Mouse (Mus musculus) adrenal gland, postnatal 36 days (tissue): Measurements from ENCODE around the gene Rtel1. TPM values are rescaled to one million over a fixed set of nuclear protein-coding genes. Genes with fewer than 3 reads are reported as not detected.

ENCODE experiments used
- DNase-seq, 2 experiments: peaks; one replicate each; pipeline ENCODE4 v3.0.0; 2021; ENCODE audit warnings: mixed read lengths in 1 of 2
- total RNA-seq, 2 experiments: library from RNA; stranded (reverse); gene quantifications; 2 replicates each; pipeline ENCODE4 v1.2.3; 2021

The Rtel1 gene
- total RNA-seq, 2 experiments from 2014 or later = 26.5 to 32.1 TPM

GRCm38 (mm10) chr2:181322136-181322535 lies 2.6 kb downstream of the Rtel1 start:
- no peak for DNase-seq

- peak in 1 of 2 experiments; percentile 16 for DNase-seq
Observed at GRCm38 (mm10) chr2:181326098-181326497, 6.6 kb downstream of the Rtel1 start.

DNA sequence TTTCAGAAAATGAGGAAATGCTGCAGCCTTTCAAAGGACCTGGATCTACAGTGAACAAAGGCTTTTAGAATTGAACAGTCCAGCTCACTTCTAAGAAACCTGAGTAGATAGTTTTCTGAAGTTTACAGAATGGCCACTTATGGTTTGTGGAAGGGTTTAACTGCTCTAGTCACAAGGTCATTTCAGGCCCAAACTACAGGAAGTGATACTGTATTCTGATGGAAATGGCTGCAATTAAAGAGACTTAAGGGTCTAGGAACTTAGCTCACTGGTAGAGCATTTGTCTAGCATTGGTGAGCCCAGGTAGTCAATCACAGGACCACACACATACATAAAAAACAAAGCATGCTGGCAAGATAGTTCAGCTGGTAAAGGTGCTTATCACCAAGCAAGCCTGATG lies 13.0 kb downstream of the Rtel1 start:
- no peak for DNase-seq

DNA sequence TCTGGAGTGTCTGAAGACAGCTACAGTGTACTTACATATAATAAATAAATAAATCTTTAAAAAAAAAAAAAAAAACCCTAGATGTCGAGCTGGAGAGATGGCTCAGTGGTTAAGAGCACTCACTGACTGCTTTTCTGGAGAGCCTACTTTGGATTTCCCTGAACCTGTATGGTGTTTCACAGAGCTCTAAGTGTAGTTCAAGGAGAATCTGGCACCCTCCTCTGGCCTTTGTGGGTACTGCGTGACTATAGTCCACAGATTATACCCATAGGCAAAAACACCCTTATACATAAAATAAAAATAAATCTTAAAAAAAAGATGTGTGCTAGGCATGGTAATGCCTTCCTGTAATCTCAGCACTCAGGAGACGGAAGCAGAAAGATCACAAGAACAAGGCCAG lies 14.5 kb downstream of the Rtel1 start:
- DNase-seq = peak; percentile 68 to 73

DNA sequence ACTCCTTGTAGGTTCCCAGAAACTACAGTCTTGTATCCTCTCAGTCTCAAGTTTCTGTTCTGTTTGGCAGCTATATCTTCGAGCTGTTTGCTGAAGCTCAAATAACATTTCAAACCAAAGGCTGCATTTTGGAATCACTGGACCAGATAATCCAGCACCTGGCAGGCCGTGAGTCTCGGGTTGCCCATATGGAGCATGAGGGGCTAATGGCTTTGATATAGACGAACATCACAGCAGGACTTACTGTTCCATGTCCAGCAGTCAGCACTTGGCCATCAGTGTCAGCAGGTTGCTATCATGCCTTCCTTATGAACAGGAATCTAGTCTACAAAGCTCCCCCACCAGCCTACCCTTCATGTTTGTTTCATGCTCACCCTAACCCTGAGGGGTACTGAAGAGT lies 20.9 kb downstream of the Rtel1 start:
- DNase-seq = no peak

- no peak for DNase-seq
Observed at GRCm38 (mm10) chr2:181342766-181343165, 23.2 kb downstream of the Rtel1 start.

DNA sequence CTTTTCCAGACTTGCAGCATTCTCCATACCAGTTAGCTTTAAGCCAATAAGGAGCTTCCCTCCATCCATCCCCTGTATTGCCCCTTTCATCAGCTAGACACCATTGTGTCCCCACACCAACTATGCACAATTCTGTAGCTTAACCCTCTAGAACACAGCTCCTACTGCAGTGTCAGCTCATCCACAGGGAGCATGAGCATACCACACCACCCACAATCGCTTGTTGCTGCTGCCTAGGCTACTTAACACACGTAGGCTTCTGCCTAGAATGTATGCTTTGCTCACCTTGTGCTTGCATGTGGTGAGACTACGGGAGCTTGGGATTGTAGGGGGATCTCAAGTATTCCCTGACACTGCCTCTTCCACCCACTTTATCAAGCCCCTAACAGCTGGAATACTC lies 37.2 kb downstream of the Rtel1 start:
- DNase-seq = no peak

GRCm38 (mm10) chr2:181363946-181364345 lies 44.4 kb downstream of the Rtel1 start:
- DNase-seq = no peak

DNA sequence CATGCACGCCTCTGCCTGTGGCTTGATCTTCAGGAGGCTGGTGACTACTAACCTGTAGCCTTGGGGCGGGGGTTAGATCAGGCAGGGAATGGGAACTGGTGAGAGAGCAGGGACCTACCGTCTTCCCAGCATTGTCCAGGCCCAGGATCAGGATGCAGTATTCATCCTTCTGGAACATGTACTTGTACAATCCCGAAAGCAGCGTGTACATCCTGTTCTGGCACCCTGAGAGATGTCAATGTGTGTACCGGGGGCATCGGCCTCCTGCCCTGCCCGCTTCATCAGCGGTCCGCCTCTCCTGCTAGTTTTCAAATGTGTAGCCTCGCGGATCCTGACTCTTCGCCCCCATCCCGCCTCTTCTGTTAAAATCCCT lies 44.9 kb downstream of the Rtel1 start:
- DNase-seq = no peak

- peak; percentile 93 to 95 for DNase-seq
Observed at GRCm38 (mm10) chr2:181364860-181365596, 45.5 kb downstream of the Rtel1 start, which contains the start of the genes Zgpat and Arfrp1. Gene Zgpat, plus strand, starts transcription at chr2:181364928. Gene Arfrp1, minus strand, starts transcription at chr2:181365404.

DNA sequence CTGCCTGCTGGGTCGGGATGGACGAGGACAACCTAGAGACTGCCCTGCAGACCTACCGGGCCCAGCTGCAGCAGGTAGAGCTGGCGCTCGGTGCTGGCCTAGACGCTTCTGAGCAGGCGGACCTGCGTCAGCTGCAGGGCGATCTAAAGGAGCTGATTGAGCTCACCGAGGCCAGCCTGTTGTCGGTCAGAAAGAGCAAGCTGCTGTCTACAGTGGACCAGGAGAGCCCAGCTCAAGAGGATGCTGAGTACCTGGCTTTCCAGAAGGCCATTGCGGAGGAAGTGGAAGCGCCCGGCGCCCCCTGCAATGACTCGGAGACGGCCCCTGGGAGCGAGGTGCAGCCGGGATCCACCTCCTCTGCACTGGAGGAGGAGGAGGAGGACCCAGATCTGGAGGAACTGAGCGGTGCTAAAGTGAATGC lies 46.1 kb downstream of the Rtel1 start:
- DNase-seq = peak in 1 of 2 experiments; percentile 27

GRCm38 (mm10) chr2:181370001-181370400 lies 50.5 kb downstream of the Rtel1 start:
- no peak for DNase-seq

GRCm38 (mm10) chr2:181375787-181376186 lies 56.2 kb downstream of the Rtel1 start:
- no peak for DNase-seq

- no peak for DNase-seq
Observed at GRCm38 (mm10) chr2:181377230-181377629, 57.7 kb downstream of the Rtel1 start.

- no peak for DNase-seq
Observed at GRCm38 (mm10) chr2:181378701-181379100, 59.2 kb downstream of the Rtel1 start.

- DNase-seq = no peak
Observed at GRCm38 (mm10) chr2:181379778-181380177, 60.2 kb downstream of the Rtel1 start, which contains the start of gene Lime1. Gene Lime1, plus strand, starts transcription at chr2:181380078.

DNA sequence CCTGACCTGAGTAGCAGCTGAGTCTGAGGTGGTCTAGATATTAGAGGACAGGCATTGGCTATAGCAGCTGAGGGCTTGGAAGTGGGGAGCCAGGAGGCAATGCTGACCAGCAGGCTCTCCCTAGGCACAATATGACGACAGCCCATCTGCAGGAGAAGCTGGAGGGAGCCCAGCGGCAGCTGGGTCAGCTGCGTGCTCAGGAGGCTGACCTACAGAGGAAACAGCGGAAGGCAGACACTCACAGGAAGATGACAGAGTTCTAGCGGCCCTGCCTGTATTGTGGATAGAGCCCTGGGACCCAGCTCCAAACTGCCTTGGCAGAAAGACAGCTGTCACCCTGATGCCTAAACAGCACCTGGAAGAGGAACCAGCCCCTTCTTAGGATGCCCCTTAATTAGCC lies 60.7 kb downstream of the Rtel1 start:
- DNase-seq = no peak

- DNase-seq = no peak
Observed at GRCm38 (mm10) chr2:181381107-181381506, 61.6 kb downstream of the Rtel1 start.

DNA sequence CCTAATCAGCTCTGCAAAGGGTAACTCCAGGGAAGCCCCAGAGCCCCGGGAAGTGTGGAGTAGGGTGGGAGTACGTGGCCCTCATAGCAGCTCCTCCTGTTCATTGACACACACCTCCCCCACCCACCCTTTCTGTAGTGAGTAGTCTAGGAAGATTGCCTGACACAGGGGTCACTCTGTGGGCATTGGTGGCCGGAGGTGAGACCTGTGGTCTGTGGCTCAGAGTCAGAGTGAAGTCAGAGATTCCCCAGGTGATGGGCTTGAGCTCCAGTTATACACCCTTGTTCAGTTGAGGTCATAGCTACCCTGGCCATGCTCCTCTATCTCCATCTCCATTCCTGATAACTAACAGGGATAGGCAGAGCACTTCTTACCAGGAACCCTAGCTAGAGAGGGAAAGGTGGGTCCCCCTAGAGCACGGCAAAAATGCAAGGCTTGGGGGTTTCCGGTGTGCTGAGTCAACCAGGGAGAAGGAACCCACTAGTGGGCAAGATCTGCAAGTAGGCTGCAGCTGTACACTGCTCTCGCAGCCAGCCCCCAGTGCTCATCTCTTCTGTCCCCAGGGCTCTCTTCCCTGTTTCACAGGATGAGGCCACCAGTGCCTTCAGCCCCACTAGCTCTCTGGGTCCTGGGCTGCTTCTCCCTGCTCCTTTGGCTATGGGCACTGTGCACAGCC lies 62.2 kb downstream of the Rtel1 start:
- DNase-seq = no peak

- no peak for DNase-seq
Observed at GRCm38 (mm10) chr2:181384463-181384862, 64.9 kb downstream of the Rtel1 start.

GRCm38 (mm10) chr2:181384919-181385391 lies 65.4 kb downstream of the Rtel1 start:
- peak; percentile 38 to 70 for DNase-seq

DNA sequence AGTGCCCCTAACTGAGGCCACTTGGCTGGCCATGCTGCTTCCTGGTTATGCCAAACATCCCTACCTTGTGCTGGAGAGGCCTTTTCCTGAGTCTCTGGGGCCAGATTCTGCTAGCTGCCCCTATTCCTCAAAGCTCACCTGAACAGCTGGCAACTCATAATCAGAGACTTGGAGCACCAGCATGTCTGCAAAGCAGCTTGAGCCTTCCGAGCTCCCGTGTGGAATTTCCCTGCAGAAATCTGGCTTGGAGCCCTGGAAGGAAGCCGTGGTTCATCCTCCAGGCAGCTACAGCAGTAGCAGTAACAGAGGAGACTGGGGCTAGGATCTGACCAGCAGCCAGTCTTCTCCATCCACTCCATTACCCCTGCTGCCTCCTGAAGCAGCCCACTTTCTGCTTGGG lies 66.3 kb downstream of the Rtel1 start:
- DNase-seq = peak; percentile 60 to 68

DNA sequence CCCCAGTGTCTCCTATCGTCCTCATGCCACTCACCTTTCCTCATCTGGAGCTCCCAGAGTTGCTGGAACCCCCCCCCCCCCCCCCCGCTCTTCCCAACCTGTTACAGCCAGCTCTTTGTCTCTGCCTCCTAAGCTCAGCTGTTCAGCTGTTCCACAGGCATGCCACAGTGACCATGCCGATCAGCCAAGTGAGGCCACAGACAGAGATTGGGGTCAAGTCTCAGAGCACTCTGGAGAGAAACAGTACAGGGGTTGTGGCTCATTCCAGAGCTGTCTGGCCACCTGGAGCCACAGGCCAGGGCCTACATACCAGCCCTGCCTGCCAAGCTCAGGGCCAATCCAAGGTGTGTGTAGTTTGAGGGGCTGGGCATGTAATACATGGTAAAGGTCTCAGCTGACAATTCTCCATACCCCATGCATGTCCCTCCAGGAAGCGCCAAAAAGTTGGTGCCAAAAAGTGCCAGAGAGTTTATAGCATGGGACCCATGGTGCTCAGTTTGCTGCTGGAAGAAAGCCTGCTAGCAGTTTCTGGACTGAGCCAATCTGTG lies 67.2 kb downstream of the Rtel1 start:
- DNase-seq = no peak
